ENCODE assay signal across 9 mouse cellular contexts in the genomic region with DNA sequence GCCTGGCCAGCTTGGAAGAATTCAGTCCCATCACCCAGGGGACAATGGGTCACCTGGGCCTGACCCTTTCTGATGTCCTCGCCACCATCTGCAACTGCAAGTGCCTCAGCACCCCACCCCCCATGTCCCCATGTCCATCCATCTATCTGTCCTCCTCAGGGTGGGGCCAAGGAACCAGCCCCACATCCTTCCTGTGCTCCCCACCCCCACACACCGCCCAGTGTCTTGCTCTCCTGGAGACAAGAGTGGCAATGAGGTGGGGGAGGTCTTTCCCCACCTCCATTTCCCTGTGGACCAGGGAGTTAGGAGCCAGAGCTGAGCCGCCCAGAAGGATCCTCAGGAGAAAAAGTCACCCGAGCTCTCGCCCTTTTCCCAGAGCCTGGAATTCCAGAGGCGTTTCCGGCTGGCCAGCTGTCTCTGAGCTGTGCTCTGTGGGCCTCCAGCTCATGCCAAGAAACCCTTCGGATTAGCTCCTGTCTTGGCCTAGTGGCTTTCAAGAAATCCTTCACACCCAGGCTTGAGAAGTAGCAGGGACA. TPM values are rescaled to one million over a fixed set of nuclear protein-coding genes. Genes with fewer than 3 reads are reported as not detected.
DNase-seq lines count a peak whose midpoint lies in the region; ATAC-seq and TF ChIP-seq lines count a peak whose summit lies in the region.
"Had no signal": no experiment of that assay in that cellular context is flagged by ENCODE, and none has a peak within 500 bp of the region (broad histone marks: within the 10 kb centered on the region; RNA-seq: fewer than 3 reads in every experiment).

No protein-coding gene starts in this region.

- intact Hi-C loops in left cerebral cortex, postnatal 36 days (cut with DNase I), result no loop called here

- no peaks in the 10 kb centered on the region for H3K9me3 ChIP-seq in heart, embryonic 15.5 days (replicated peaks)
- H3K9me3 ChIP-seq in kidney, postnatal 0 days (replicated peaks; ENCODE audit: low read length), result no peaks in the 10 kb centered on the region

- no peak for TF ChIP-seq CTCF in kidney, postnatal 0 days (IDR thresholded peaks at IDR 0.05; ENCODE audit: low read depth)

- DNase-seq in 3134 (ENCODE audit: extremely low read depth, insufficient read length, low spot score), result peak; percentile 85
- DNase-seq in embryo, embryonic 9.5 days (ENCODE audit: extremely low spot score), result peak; percentile 65
- peak; percentile 81 for DNase-seq in kidney, postnatal 0 days (ENCODE audit: low spot score)
- peak; percentile 89 for DNase-seq in lung, postnatal 36 days
- DNase-seq in c-Kit-positive CD71-positive TER-119-positive erythroid progenitor cells, embryonic 14.5 days (ENCODE audit: low spot score), result no peak
- no peak for DNase-seq in left cerebral cortex, postnatal 36 days (ENCODE audit: low spot score in 2 of 2)

- peaks cover 71% of the 10 kb centered on the region for H3K4me1 ChIP-seq in heart, embryonic 15.5 days (replicated peaks)
- H3K4me1 ChIP-seq in kidney, postnatal 0 days (replicated peaks; ENCODE audit: insufficient read depth, low read length), result peaks cover 64% of the 10 kb centered on the region

- WGBS in heart, embryonic 15.5 days, result 35% methylated on average over 8 of the region's 8 CpGs
- WGBS in kidney, postnatal 0 days, result 21% methylated on average over 8 of the region's 8 CpGs

- peak; percentile 19; the same call in 1 of the 2 replicates for ATAC-seq in heart, embryonic 15.5 days (replicated peaks; ENCODE audit: insufficient number of reproducible peaks, insufficient read depth, low FRiP score, low read depth)
- ATAC-seq in kidney, postnatal 0 days (replicated peaks; ENCODE audit: low FRiP score, low read depth), result 0 out of 2 replicates have a peak, but pooled peaks have one; percentile 9
- ATAC-seq in megakaryocyte progenitor cell, adult 5-6 weeks (replicated peaks; ENCODE audit: poor library complexity), result no peak

- H3K9ac ChIP-seq in heart, embryonic 15.5 days, result no peak overlapping the region
- H3K9ac ChIP-seq in kidney, postnatal 0 days (ENCODE audit: low read depth, low read length), result peak overlapping the region; percentile 32; the same call in 1 of the 2 replicates

- H3K4me3 ChIP-seq in heart, embryonic 15.5 days, result no peak overlapping the region
- H3K4me3 ChIP-seq in kidney, postnatal 0 days (replicated peaks; ENCODE audit: low read depth, low read length), result no peak overlapping the region

- no peak overlapping the region; the same call in 1 of the 2 replicates for H3K4me2 ChIP-seq in heart, embryonic 15.5 days
- no peak overlapping the region for H3K4me2 ChIP-seq in kidney, postnatal 0 days (ENCODE audit: low read length)

- peak overlapping the region; percentile 85 for H3K27ac ChIP-seq in heart, embryonic 15.5 days
- H3K27ac ChIP-seq in kidney, postnatal 0 days, result peak overlapping the region; percentile 90

- no peaks in the 10 kb centered on the region for H3K27me3 ChIP-seq in heart, embryonic 15.5 days
- no peaks in the 10 kb centered on the region for H3K27me3 ChIP-seq in kidney, postnatal 0 days (ENCODE audit: insufficient read depth, low read length)

- no peaks in the 10 kb centered on the region for H3K36me3 ChIP-seq in heart, embryonic 15.5 days
- no peaks in the 10 kb centered on the region for H3K36me3 ChIP-seq in kidney, postnatal 0 days (ENCODE audit: insufficient read depth, low read length)

RNA-seq across cellular contexts. Expression of gene Cdc42ep1, which starts 6.3 kb away (rescaled TPM):
- 32.0 and 40.4 TPM in 2 replicates for polyA plus RNA-seq in heart, embryonic 15.5 days (2015; fragmentation: Nextera tagmentation; extraction: Ambion mirVana)
- 51.4 and 57.1 TPM in 2 replicates for polyA plus RNA-seq in kidney, postnatal 0 days (2015; fragmentation: Nextera tagmentation; extraction: Ambion mirVana)
- total RNA-seq in megakaryocyte progenitor cell, adult 5-6 weeks (2015), result not detected in 2 replicates
- not detected in 2 replicates for total RNA-seq in megakaryocyte progenitor cell, adult 5-6 weeks (2017)
- 10 to 100 TPM; 14.4 to 16.5 TPM for total RNA-seq in left cerebral cortex, postnatal 36 days (2021)

RNA-seq across cellular contexts. Expression of gene Lgals2, which starts 19.2 kb away (rescaled TPM):
- 0.43 and 0.45 TPM in 2 replicates for polyA plus RNA-seq in heart, embryonic 15.5 days (2015; fragmentation: Nextera tagmentation; extraction: Ambion mirVana)
- 0.91 and 1.2 TPM in 2 replicates for polyA plus RNA-seq in kidney, postnatal 0 days (2015; fragmentation: Nextera tagmentation; extraction: Ambion mirVana)
- total RNA-seq in megakaryocyte progenitor cell, adult 5-6 weeks (2015), result not detected in 2 replicates
- total RNA-seq in megakaryocyte progenitor cell, adult 5-6 weeks (2017), result not detected in 2 replicates
- not detected for total RNA-seq in left cerebral cortex, postnatal 36 days (2021)
- total RNA-seq: gastrocnemius, postnatal 36 days had no signal

RNA-seq across cellular contexts. Expression of gene Card10, which starts 33.3 kb away (rescaled TPM):
- 5.7 and 7.6 TPM in 2 replicates for polyA plus RNA-seq in heart, embryonic 15.5 days (2015; fragmentation: Nextera tagmentation; extraction: Ambion mirVana)
- polyA plus RNA-seq in kidney, postnatal 0 days (2015; fragmentation: Nextera tagmentation; extraction: Ambion mirVana), result 8.2 and 9.2 TPM in 2 replicates
- total RNA-seq in megakaryocyte progenitor cell, adult 5-6 weeks (2015), result 0.20 and 0.78 TPM in 2 replicates
- total RNA-seq in megakaryocyte progenitor cell, adult 5-6 weeks (2017), result 0.12 and 0.14 TPM in 2 replicates
- 1 to 10 TPM; 3.6 to 4.3 TPM for total RNA-seq in left cerebral cortex, postnatal 36 days (2021)

RNA-seq across cellular contexts. Expression of gene Gga1, which starts 40.8 kb away (rescaled TPM):
- polyA plus RNA-seq in heart, embryonic 15.5 days (2015; fragmentation: Nextera tagmentation; extraction: Ambion mirVana), result 39.7 and 48.4 TPM in 2 replicates
- 41.5 and 42.8 TPM in 2 replicates for polyA plus RNA-seq in kidney, postnatal 0 days (2015; fragmentation: Nextera tagmentation; extraction: Ambion mirVana)
- total RNA-seq in megakaryocyte progenitor cell, adult 5-6 weeks (2015), result 27.8 and 28.9 TPM in 2 replicates
- 15.4 and 20.1 TPM in 2 replicates for total RNA-seq in megakaryocyte progenitor cell, adult 5-6 weeks (2017)
- 10 to 100 TPM; 57.6 to 65.0 TPM for total RNA-seq in left cerebral cortex, postnatal 36 days (2021)

Comparison
In these comparisons a context has a peak if more than half of its experiments do, and no peak if none do; other contexts are left out.
1. DNase-seq: peak in 3134 (single experiment), embryo, embryonic 9.5 days (single experiment), kidney, postnatal 0 days (single experiment) and lung, postnatal 36 days (single experiment); none in c-Kit-positive CD71-positive TER-119-positive erythroid progenitor cells, embryonic 14.5 days (single experiment) and left cerebral cortex, postnatal 36 days (0 of 2).
2. RNA of gene Cdc42ep1, which starts 6.3 kb away (total RNA-seq): 14.4 to 16.5 TPM in left cerebral cortex, postnatal 36 days; not detected in megakaryocyte progenitor cell, adult 5-6 weeks; every median in the first group is over 10 times any median in the second.